Mouse (Mus musculus): Measurements from ENCODE around the gene Serinc2.

GRCm38 (mm10) chr4:130213197-130213596, 65.8 kb downstream of the Serinc2 start:
- TF ChIP-seq TAL1 (IDR thresholded peaks at IDR 0.05; ENCODE audit: low read length) (no peak), GATA1 (IDR thresholded peaks at IDR 0.05; ENCODE audit: low read length) (no peak)
